Mouse (Mus musculus): ENCODE results near the gene Tmem160.

GRCm38 (mm10) chr7:16496260-16496659, 43.7 kb downstream of the Tmem160 start:
- TF ChIP-seq POLR2A (IDR thresholded peaks at IDR 0.05; ENCODE audit: control insufficient read depth, extremely low read depth, insufficient read depth, low read length, poor library complexity) (no peak), CTCF (IDR thresholded peaks at IDR 0.05; ENCODE audit: borderline replicate concordance, control insufficient read depth, extremely low read depth, insufficient read depth, low read length, poor library complexity) (no peak)

All from thymus, adult 2 months (tissue).